Mouse (Mus musculus) ES-Bruce4 (cell line): Measurements from ENCODE around the gene Enpp6. TPM values are rescaled to one million over a fixed set of nuclear protein-coding genes. Genes with fewer than 3 reads are reported as not detected.

ENCODE experiments used
- H3K27ac ChIP-seq: 2 replicates; pipeline ENCODE4 v1.5.1; 2012; ENCODE audit warnings: low read length, inconsistent platforms; ENCODE audit not compliant: insufficient read depth
- H3K27me3 ChIP-seq: 2 replicates; pipeline ENCODE4 v1.6.1; 2012; ENCODE audit warnings: mild to moderate bottlenecking, low read length, inconsistent platforms; ENCODE audit not compliant: control insufficient read depth, poor library complexity, insufficient read depth, severe bottlenecking
- H3K36me3 ChIP-seq: 2 replicates; pipeline ENCODE4 v1.6.1; 2012; ENCODE audit warnings: inconsistent platforms, mild to moderate bottlenecking, low read length, moderate library complexity; ENCODE audit not compliant: control insufficient read depth, poor library complexity, insufficient read depth, severe bottlenecking
- H3K4me1 ChIP-seq: one replicate; pipeline ENCODE4 v1.8.1; 2011; ENCODE audit warnings: low read length; ENCODE audit not compliant: control insufficient read depth, insufficient read depth
- H3K4me3 ChIP-seq: 2 replicates; pipeline ENCODE4 v1.5.1; 2011; ENCODE audit warnings: low read depth, mild to moderate bottlenecking, low read length
- H3K9ac ChIP-seq: 2 replicates; pipeline ENCODE4 v1.6.1; 2012; ENCODE audit warnings: low read depth, mild to moderate bottlenecking, inconsistent platforms; ENCODE audit not compliant: poor library complexity, severe bottlenecking
- H3K9me3 ChIP-seq: replicated peaks from 2 replicates; pipeline ENCODE4 v1.6.1; 2012; ENCODE audit warnings: mild to moderate bottlenecking, low read length, inconsistent platforms; ENCODE audit not compliant: control insufficient read depth, poor library complexity, insufficient read depth, severe bottlenecking
- CTCF ChIP-seq: IDR thresholded peaks from one replicate; pipeline ENCODE4 v1.8.1; 2011; ENCODE audit warnings: low read depth, low read length
- EP300 ChIP-seq: IDR thresholded peaks from 2 replicates; pipeline ENCODE4 v1.6.1; 2011; ENCODE audit warnings: low read depth, low read length; ENCODE audit not compliant: insufficient read depth
- POLR2A ChIP-seq: IDR thresholded peaks from one replicate; pipeline ENCODE4 v1.8.1; 2011; ENCODE audit warnings: low read length; ENCODE audit not compliant: insufficient read depth
- polyA plus RNA-seq: library from polyadenylated mRNA; stranded (reverse); fragments of >200 nt; gene quantifications from 2 replicates; pipeline ENCODE4 v1.2.4, GENCODE M21; 2011; ENCODE audit warnings: low read depth; ENCODE audit not compliant: missing spikeins, insufficient read depth, insufficient read length

Enpp6 gene
- not detected in 2 replicates for polyA plus RNA-seq

DNA sequence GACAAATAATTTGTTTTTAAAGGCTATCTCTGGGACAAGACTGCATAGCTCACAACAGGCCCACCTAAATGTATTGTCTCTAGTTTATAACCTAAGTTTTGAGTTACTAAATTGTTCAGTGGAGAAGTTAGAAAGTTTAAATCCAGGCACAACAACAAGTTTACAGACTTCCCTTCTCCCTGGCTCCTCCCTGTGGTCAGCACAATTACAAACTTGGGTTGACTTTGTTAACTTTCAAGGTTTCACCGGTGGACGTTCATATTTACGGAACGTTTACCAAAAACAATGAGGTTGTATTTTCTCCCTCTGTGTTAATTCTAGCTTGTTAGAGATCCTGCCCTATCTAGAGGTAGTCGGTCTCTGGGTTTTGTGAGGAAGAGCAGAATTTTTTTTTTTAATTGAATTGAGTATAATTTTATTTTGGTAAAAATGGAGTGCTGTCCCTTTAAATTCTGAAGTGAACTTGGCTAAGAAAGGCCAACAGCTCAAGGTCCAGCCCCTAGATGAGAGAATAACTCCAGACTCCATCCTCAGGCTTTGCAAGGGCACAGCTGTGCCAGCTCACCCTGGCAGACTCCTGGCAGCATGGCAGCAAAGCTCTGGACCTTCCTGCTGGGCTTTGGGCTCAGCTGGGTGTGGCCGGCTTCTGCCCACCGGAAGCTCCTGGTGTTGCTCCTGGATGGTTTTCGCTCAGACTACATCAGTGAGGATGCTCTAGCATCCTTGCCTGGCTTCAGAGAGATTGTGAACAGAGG lies at the start of gene Enpp6:
Enpp6 (plus strand) TSS at position 502 of the 755 bp plus-strand sequence.
- no peak within 1 kb of the TSS for H3K27ac ChIP-seq
- no peak within 1 kb of the TSS for H3K9ac ChIP-seq
- TF ChIP-seq EP300 (no peak), POLR2A (no peak), CTCF (no peak)
- no peaks in the 10 kb centered on the region for H3K36me3 ChIP-seq
- no peak within 1 kb of the TSS for H3K4me3 ChIP-seq
- H3K4me1 ChIP-seq, result no peaks in the 10 kb centered on the region
- no peaks in the 10 kb centered on the region for H3K27me3 ChIP-seq
- H3K9me3 ChIP-seq, result no peaks in the 10 kb centered on the region

DNA sequence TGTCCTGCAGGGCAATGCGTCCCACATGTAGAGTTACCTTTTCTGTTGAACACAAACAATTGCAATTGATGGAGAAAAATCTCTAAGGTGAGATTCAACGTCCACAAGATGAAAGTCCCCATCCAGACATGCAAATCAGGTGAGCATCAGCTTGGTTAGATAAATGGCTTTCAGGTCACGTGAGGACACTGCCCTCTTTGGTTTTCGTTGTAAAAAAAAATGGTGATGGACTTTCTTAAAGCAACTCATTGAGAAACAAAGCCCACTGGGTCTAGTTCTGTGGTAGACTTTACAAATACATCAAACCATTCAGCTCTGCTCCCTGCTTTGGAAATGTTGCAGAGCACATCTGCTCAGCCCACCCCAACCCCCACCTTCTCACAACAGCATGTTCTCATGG lies 48.5 kb upstream of the Enpp6 start:
- H3K27ac ChIP-seq, result no peak overlapping the region
- H3K4me3 ChIP-seq, result no peak overlapping the region
- H3K9ac ChIP-seq, result no peak overlapping the region
- no peaks in the 10 kb centered on the region for H3K27me3 ChIP-seq
- H3K4me1 ChIP-seq, result no peaks in the 10 kb centered on the region
- TF ChIP-seq POLR2A (no peak), CTCF (no peak), EP300 (no peak)
- peaks cover 9% of the 10 kb centered on the region; the same call in 1 of the 2 replicates for H3K9me3 ChIP-seq
- H3K36me3 ChIP-seq, result no peaks in the 10 kb centered on the region

DNA sequence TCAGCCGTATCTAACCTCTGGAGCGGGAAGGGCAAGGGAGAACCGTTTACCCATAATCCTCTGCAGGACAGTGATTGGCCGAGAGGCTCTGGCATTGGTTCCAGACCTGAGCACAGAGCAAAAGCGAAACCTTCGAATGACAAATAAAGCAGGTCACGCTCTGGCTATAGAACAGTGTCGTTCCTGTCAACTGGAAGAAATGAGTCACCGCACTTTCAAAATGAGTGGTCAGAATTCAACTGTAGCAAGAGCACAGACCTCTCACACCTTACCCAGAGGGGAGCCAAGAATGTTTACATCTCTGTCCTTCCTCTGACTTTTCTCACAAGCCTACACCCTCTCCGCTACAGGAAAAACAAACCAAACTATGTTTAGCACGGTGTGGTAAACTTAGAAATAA lies 45.4 kb upstream of the Enpp6 start:
- Histone ChIP-seq H3K4me3 (no peak overlapping the region), H3K9ac (no peak overlapping the region), H3K27me3 (no peaks in the 10 kb centered on the region), H3K9me3 (peaks cover 9% of the 10 kb centered on the region; the same call in 1 of the 2 replicates), H3K36me3 (no peaks in the 10 kb centered on the region), H3K4me1 (no peaks in the 10 kb centered on the region), H3K27ac (no peak overlapping the region)
- TF ChIP-seq CTCF, result no peak
- TF ChIP-seq EP300, result no peak
- no peak for TF ChIP-seq POLR2A

DNA sequence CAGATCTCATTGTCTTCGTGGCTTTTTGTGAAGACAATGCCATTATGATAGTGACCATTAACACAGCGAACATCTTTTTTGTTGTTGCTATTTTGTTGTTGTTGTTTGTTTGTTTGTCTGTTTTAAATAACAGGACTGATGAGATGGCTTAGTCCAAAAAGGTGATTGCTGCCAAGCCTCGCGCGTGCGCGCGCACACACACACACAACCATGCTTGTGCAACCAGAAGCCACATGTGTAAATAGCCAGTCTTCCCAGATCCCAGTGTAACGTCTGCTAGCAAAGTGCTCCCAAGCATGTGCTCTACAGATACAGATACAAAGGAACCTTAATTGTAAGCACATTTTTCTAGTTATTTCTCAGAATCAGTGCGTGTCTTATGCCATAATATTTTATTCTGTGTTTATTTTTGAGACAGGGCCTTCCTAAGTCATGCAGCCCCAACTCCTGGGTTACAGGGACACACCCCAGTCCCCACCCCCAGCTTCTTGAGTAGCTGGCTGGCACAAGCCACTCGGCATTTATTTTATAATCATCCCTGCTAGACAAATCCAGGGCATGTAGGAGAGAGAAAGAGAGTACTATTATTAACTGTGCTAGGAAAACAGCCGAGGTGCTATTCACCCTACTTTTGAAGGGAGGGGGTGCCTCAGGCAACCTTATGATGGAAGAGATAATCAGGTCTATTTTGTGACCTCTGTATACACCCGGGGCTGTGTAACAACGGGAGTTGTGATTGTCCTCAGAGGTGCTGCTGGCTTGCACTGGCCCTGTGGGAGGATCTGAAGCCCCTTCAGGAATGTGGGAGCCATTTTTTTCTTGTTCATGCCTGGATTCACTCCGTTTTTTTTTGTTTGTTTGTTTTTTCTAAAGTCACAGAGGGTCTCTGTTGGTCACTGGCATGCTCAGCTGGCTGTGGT lies 44.7 kb upstream of the Enpp6 start:
- Histone ChIP-seq H3K9ac (no peak overlapping the region), H3K27ac (no peak overlapping the region), H3K27me3 (no peaks in the 10 kb centered on the region), H3K36me3 (no peaks in the 10 kb centered on the region), H3K9me3 (peaks cover 9% of the 10 kb centered on the region; the same call in 1 of the 2 replicates), H3K4me3 (no peak overlapping the region), H3K4me1 (no peaks in the 10 kb centered on the region)
- TF ChIP-seq EP300, result no peak

DNA sequence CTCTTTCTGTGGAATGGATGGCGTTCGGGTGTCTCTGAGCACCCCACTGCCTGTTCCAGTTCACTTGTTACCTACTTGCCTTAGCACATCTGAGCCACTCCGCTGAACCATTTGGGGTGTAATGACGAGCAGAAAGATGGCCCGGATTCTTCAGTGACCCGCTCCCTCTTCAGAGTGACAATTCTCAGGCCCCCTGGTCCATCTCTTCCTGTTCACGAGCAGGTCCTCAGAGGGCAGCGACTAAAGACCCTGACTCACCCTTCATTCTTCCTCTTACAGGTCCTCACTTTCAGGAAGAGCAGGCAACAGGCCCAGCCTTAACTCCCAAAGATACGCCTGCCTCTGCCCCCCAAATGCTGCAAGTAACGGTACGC lies 44.0 kb upstream of the Enpp6 start:
- Histone ChIP-seq H3K27me3 (no peaks in the 10 kb centered on the region), H3K27ac (no peak overlapping the region)

More for the DNA sequence above, 44.0 kb upstream of the Enpp6 start:
- Histone ChIP-seq H3K4me3 (no peak overlapping the region), H3K9me3 (peaks cover 9% of the 10 kb centered on the region; the same call in 1 of the 2 replicates), H3K36me3 (no peaks in the 10 kb centered on the region), H3K4me1 (no peaks in the 10 kb centered on the region), H3K9ac (no peak overlapping the region)
- no peak for TF ChIP-seq CTCF
- no peak for TF ChIP-seq POLR2A
- TF ChIP-seq EP300, result no peak
